Mouse (Mus musculus) limb, embryonic 14.5 days (tissue): ENCODE data around the gene Fxyd2. TPM values are rescaled to one million over a fixed set of nuclear protein-coding genes. Genes with fewer than 3 reads are reported as not detected.
A peak's percentile ranks its signal among the peaks of the same experiment; 100 is the strongest.

ENCODE experiments used
- ATAC-seq: fragments of 200-750 bp; cut with Nextera tagmentation; 2 replicates; pipeline ENCODE4 v1.8.0; 2017; ENCODE audit warnings: low read depth, moderate number of reproducible peaks, moderate TSS enrichment; ENCODE audit not compliant: low FRiP score
- DNase-seq: peaks from one replicate; pipeline ENCODE4 v3.0.0-alpha.2; 2015; ENCODE audit warnings: low spot score
- H3K27ac ChIP-seq: fragments of 300-500 bp; sonication (generic); replicated peaks from 2 replicates; pipeline ENCODE4 v1.5.1; 2014; ENCODE audit warnings: low read depth, mild to moderate bottlenecking, low read length, moderate library complexity, mixed read lengths
- H3K27me3 ChIP-seq: fragments of 300-500 bp; sonication (generic); 2 replicates; pipeline ENCODE4 v1.6.1; 2014; ENCODE audit warnings: low read length, mixed read lengths; ENCODE audit not compliant: control insufficient read depth, insufficient read depth
- H3K36me3 ChIP-seq: fragments of 300-500 bp; sonication (generic); 2 replicates; pipeline ENCODE4 v1.6.1; 2014; ENCODE audit warnings: mild to moderate bottlenecking, low read length, moderate library complexity, mixed read lengths; ENCODE audit not compliant: control insufficient read depth, insufficient read depth
- H3K4me1 ChIP-seq: fragments of 300-500 bp; sonication (generic); 2 replicates; pipeline ENCODE4 v1.6.1; 2014; ENCODE audit warnings: antibody characterized with exemption, low read length, mixed read lengths; ENCODE audit not compliant: control insufficient read depth, insufficient read depth
- H3K4me2 ChIP-seq: fragments of 300-500 bp; sonication (generic); replicated peaks from 2 replicates; pipeline ENCODE4 v1.6.1; 2014; ENCODE audit warnings: low read depth, mild to moderate bottlenecking, low read length, moderate library complexity; ENCODE audit not compliant: severe bottlenecking
- H3K4me3 ChIP-seq: fragments of 300-500 bp; sonication (generic); replicated peaks from 2 replicates; pipeline ENCODE4 v1.5.1; 2014; ENCODE audit warnings: low read length
- H3K9ac ChIP-seq: fragments of 300-500 bp; sonication (generic); 2 replicates; pipeline ENCODE4 v1.6.1; 2014; ENCODE audit warnings: mild to moderate bottlenecking, low read depth, low read length, moderate library complexity; ENCODE audit not compliant: severe bottlenecking
- H3K9me3 ChIP-seq: fragments of 300-500 bp; sonication (generic); 2 replicates; pipeline ENCODE4 v1.6.1; 2016; ENCODE audit warnings: low read length; ENCODE audit not compliant: control insufficient read depth
- POLR2A ChIP-seq: fragments of 200-500 bp; IDR thresholded peaks from 2 replicates; pipeline ENCODE4 v1.8.0; 2012; ENCODE audit warnings: inconsistent platforms, mild to moderate bottlenecking, moderate library complexity, borderline replicate concordance; ENCODE audit not compliant: insufficient read depth, insufficient read length; ENCODE audit errors: extremely low read depth
- WGBS: fragments of 180-500 bp; shearing (Covaris S2); extraction: QIAGEN DNeasy Blood & Tissue Kit; methylation state at CpG from one replicate; pipeline ENCODE4 v1.1.7; 2014; 5-methylcytosine and 5-hydroxymethylcytosine counted together
- polyA plus RNA-seq, 2 experiments: library from polyadenylated mRNA; depleted of rRNA in 1 of 2; stranded (reverse) in 1 of 2; unstranded in 1 of 2; fragments of >200 nt; fragmentation: Nextera tagmentation in 1 of 2; extraction: Ambion mirVana in 1 of 2; gene quantifications; 2 replicates each; pipeline versions ENCODE4 v1.2.1 to v1.2.3; 2012 to 2014

Gene Fxyd2
- polyA plus RNA-seq, 2 experiments: 6.1 to 8.5 TPM

GRCm38 (mm10) chr9:45363639-45364214 lies 35.7 kb upstream of the Fxyd2 start:
- no peaks in the 10 kb centered on the region for H3K9me3 ChIP-seq
- H3K4me2 ChIP-seq: no peak overlapping the region
- no peaks in the 10 kb centered on the region for H3K36me3 ChIP-seq
- TF ChIP-seq POLR2A: no peak
- no peak for DNase-seq
- ATAC-seq: no peak
- H3K4me1 ChIP-seq: 0 out of 2 replicates have a peak, but pooled peaks cover 4% of the 10 kb centered on the region
- no peak overlapping the region for H3K9ac ChIP-seq
- WGBS: 59% methylated on average over 7 of the region's 7 CpGs
- no peak overlapping the region for H3K27ac ChIP-seq
- H3K27me3 ChIP-seq: no peaks in the 10 kb centered on the region
- H3K4me3 ChIP-seq: no peak overlapping the region

GRCm38 (mm10) chr9:45367716-45368115 lies 31.8 kb upstream of the Fxyd2 start:
- 77% methylated on average over 8 of the region's 8 CpGs for WGBS
- H3K27ac ChIP-seq: no peak overlapping the region

GRCm38 (mm10) chr9:45368341-45368901 lies 31.0 kb upstream of the Fxyd2 start:
- TF ChIP-seq POLR2A: no peak
- ATAC-seq (no peak), DNase-seq (no peak)
- Histone ChIP-seq H3K4me2 (no peak overlapping the region), H3K27ac (no peak overlapping the region), H3K9ac (no peak overlapping the region), H3K27me3 (no peaks in the 10 kb centered on the region), H3K9me3 (no peaks in the 10 kb centered on the region), H3K4me1 (peaks cover 5% of the 10 kb centered on the region), H3K36me3 (no peaks in the 10 kb centered on the region), H3K4me3 (no peak overlapping the region)
- 58% methylated on average over 5 of the region's 5 CpGs for WGBS

More at GRCm38 (mm10) chr9:45367716-45368115, 31.8 kb upstream of the Fxyd2 start:
- Histone ChIP-seq H3K9ac (no peak overlapping the region), H3K36me3 (no peaks in the 10 kb centered on the region), H3K4me3 (no peak overlapping the region), H3K27me3 (no peaks in the 10 kb centered on the region), H3K9me3 (no peaks in the 10 kb centered on the region), H3K4me1 (peaks cover 6% of the 10 kb centered on the region), H3K4me2 (no peak overlapping the region)
- no peak for TF ChIP-seq POLR2A
- no peak for DNase-seq
- ATAC-seq: no peak

- Histone ChIP-seq H3K4me2 (peak within 1 kb of the TSS; percentile 84), H3K27me3 (no peaks in the 10 kb centered on the region), H3K9me3 (no peaks in the 10 kb centered on the region), H3K4me1 (peaks cover 9% of the 10 kb centered on the region), H3K27ac (peak within 1 kb of the TSS; percentile 58), H3K36me3 (no peaks in the 10 kb centered on the region; the same call in 1 of the 2 replicates), H3K4me3 (peak within 1 kb of the TSS; percentile 66), H3K9ac (peak within 1 kb of the TSS; percentile 83)
- peak; percentile 65 for DNase-seq
- ATAC-seq: peak; percentile 85
- 0 out of 2 replicates have a peak, but pooled peaks have one; percentile 47 for TF ChIP-seq POLR2A
- under 1% methylated on average over 25 of the region's 28 CpGs for WGBS
Observed at GRCm38 (mm10) chr9:45370117-45370561, 29.3 kb upstream of the Fxyd2 start, which contains the start of gene Fxyd6. TSS of gene Fxyd6 (plus strand) at chr9:45370185.

GRCm38 (mm10) chr9:45370616-45371336 lies 28.7 kb upstream of the Fxyd2 start:
- peak overlapping the region; percentile 58 for H3K27ac ChIP-seq
- H3K4me1 ChIP-seq: peaks cover 10% of the 10 kb centered on the region
- TF ChIP-seq POLR2A: no peak
- H3K4me3 ChIP-seq: peak overlapping the region; percentile 66
- no peaks in the 10 kb centered on the region for H3K9me3 ChIP-seq
- DNase-seq (no peak), ATAC-seq (no peak)
- peak overlapping the region; percentile 84 for H3K4me2 ChIP-seq
- H3K27me3 ChIP-seq: no peaks in the 10 kb centered on the region
- peak overlapping the region; percentile 83 for H3K9ac ChIP-seq
- peaks cover 1% of the 10 kb centered on the region; the same call in 1 of the 2 replicates for H3K36me3 ChIP-seq
- WGBS: 5% methylated on average over 25 of the region's 25 CpGs
